Mouse (Mus musculus): Measurements from ENCODE around the gene Ltf. TPM values are rescaled to one million over a fixed set of nuclear protein-coding genes. Genes with fewer than 3 reads are reported as not detected.

The Ltf gene
- total RNA-seq (2021): not detected
- long read RNA-seq, experiment 1: 0 reads
- long read RNA-seq, experiment 2: 0 reads

- no peak for DNase-seq
- intact Hi-C loops (cut with DNase I): no loop called here
Measured at GRCm38 (mm10) chr9:111019022-111019421, at the start of gene Ltf. Gene Ltf (plus strand): TSS chr9:111019271.

DNA sequence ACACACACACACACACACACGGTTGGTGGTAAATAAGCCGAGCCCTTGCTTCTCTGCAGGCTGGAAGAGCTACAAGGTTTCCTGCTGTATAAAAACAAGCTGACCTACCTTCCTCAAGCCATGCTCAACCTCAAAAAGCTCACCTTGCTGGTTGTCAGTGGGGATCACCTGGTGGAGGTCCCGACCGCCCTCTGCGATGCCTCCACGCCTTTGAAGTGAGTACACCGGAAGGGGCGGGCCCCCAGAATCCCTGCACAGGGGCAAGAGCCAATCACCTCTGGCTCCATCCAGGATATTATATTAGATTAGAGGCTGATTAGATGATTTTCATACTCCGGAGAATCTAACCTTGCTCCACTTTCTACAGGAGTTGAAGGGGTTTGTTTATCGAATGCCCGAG lies 39.7 kb upstream of the Ltf start:
- intact Hi-C loops (cut with DNase I): no loop called here
- DNase-seq: no peak

- intact Hi-C loops (cut with DNase I): no loop called here
- no peak for DNase-seq
Measured at GRCm38 (mm10) chr9:110982351-110982750, 36.7 kb upstream of the Ltf start.

GRCm38 (mm10) chr9:110984096-110984495 lies 35.0 kb upstream of the Ltf start:
- intact Hi-C loops (cut with DNase I): no loop called here
- DNase-seq: no peak

DNA sequence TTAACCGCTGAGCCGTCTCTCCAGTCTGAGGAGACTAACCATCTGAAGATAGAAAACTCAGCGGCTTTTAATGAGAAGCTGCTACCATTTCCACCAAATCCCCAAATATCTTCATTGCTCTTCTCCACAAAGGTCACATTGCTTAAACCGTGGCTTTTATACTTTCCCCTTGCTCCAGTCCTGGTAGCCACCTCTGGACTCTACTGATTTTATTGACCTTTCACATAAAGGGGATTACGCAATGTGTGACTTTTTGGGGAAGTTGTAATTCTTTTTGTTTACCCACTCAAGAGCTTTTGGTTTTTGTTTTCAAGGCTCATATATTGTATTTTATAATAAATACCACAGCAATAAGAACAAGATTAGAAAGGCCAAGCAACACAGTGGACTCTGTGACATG lies 33.5 kb upstream of the Ltf start:
- DNase-seq: no peak

GRCm38 (mm10) chr9:110985951-110986350 lies 33.1 kb upstream of the Ltf start:
- intact Hi-C loops (cut with DNase I): no loop called here
- no peak for DNase-seq

More for the DNA sequence above, 33.5 kb upstream of the Ltf start:
- intact Hi-C loops (cut with DNase I): no loop called here

- DNase-seq: no peak
- intact Hi-C loops (cut with DNase I): no loop called here
Measured at GRCm38 (mm10) chr9:110987331-110987730, 31.7 kb upstream of the Ltf start.

DNA sequence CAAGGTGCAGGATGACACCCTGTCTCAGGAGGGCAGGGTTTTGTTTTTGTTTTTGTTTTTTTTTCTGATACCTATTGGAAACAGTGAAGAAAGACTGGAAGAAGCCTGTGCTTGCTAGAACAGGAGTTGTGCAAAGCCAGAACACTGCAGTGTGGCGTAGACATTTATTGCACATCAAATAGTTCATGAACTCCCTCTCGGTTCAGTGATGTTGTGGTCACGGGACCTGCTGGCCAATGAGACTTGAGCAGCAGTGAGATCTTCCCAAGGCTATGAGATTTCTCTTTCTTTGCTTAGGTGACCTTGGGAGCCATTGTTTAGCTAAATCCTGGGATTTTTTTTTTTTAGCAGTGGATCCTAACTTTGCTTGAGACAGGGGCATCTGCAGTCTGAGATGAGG lies 31.0 kb upstream of the Ltf start:
- DNase-seq: no peak
- intact Hi-C loops (cut with DNase I): no loop called here

GRCm38 (mm10) chr9:110989141-110989540 lies 29.9 kb upstream of the Ltf start:
- DNase-seq: no peak
- intact Hi-C loops (cut with DNase I): no loop called here

DNA sequence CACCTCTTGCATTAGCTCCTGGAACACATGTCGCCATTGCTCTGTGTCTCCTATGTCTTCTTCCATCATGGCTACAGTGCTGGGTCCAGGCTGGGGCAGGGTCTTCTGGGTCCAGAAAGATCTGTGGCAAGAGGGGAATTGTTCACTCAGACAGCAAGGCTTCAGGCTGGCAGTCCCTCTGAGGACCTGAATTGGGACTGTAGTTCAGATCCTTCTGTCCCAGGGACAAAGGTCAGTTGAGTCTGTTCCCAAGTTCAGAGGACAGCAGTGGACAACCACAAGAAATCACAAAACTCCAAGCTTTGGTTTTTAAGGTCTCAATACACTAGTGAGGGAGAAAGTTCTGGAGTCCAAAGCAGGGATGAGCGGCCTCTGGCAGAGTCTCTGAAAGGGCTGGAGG lies 29.5 kb upstream of the Ltf start:
- DNase-seq: no peak
- intact Hi-C loops (cut with DNase I): no loop called here

DNA sequence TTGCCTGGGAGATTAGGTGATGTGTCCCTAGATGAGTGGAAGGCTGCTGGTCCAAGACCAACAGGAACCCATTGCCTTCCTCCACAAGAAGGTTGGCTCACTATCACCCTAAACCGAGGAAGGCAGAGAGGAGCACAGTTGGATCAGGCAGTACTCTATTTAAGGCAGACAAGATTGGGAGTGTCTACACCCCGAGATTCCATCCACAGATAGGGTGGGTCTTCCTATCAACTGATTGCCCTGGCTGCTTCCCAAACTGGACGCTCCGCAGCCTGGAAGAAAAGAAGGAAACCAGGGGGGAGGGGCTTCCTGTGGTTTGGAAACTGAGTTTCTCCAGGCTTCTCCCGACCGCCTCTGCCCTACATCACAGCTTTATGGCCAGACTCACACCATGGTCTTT lies 28.9 kb upstream of the Ltf start, which contains the start of gene Rtp3:
Rtp3 (minus strand) TSS at position 380 of the 400 bp plus-strand sequence.
- DNase-seq: peak in 1 of 2 experiments; percentile 22
- intact Hi-C loops (cut with DNase I): no loop called here

DNA sequence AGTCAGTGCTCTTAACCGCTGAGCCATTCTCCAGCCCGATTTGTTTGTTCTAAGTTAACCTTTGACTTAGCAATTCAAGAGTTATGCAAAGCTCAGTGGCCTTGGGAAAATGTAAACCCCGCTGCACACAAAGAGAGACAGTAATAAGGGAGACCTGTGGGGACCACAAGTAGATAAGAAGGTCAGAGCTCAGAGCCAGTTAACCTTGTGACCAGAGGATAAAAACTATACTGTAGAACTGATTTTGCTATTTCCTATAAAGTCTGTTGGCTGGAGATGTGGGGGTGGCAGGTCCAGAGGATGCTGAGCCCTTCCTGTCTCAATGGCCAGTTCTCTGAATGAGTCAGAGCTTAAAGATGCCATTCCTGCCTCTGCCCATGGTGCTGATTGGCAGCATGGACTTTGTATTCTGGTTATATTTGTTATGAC lies 25.8 kb upstream of the Ltf start:
- no peak for DNase-seq
- intact Hi-C loops (cut with DNase I): no loop called here

GRCm38 (mm10) chr9:110994716-110995172 lies 24.3 kb upstream of the Ltf start:
- DNase-seq: peak; percentile 36 to 60
- intact Hi-C loops (cut with DNase I): loop anchor here (5.0 kb wide), 1 partner anchor 72 kb away; no protein-coding TSS in a partner anchor

GRCm38 (mm10) chr9:110997245-110997644 lies 21.8 kb upstream of the Ltf start:
- intact Hi-C loops (cut with DNase I): loop anchor here (1.0 to 5.0 kb wide), 2 partner anchors 75 kb away; no protein-coding TSS in a partner anchor
- DNase-seq: peak; percentile 33 to 67

GRCm38 (mm10) chr9:110999056-110999455 lies 20.0 kb upstream of the Ltf start:
- no peak for DNase-seq
- intact Hi-C loops (cut with DNase I): loop anchor here (5.0 kb wide), 1 partner anchor 77 kb away; no protein-coding TSS in a partner anchor

DNA sequence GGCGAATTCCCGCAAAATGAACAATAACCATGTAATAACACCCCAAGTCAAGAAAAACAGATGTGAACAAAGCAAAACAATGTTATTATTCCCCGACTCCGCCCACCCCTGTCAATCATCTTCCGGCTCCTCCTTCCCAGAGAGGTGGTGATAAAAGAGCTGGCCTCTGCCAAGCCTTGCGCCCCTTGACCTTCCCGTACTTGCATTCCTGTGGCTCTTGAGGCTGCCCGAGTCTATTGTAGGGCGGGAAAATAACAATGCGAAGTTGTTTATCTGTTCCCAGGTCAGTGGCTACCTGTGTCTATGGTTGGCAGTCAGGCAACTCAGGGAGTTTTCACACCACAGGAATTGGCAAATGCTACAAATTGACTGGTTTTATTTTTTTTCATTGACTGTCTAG lies 19.2 kb upstream of the Ltf start:
- intact Hi-C loops (cut with DNase I): loop anchor here (5.0 kb wide), 1 partner anchor 78 kb away; no protein-coding TSS in a partner anchor
- no peak for DNase-seq

- DNase-seq: no peak
- intact Hi-C loops (cut with DNase I): no loop called here
Measured at GRCm38 (mm10) chr9:111001621-111002020, 17.4 kb upstream of the Ltf start.

DNA sequence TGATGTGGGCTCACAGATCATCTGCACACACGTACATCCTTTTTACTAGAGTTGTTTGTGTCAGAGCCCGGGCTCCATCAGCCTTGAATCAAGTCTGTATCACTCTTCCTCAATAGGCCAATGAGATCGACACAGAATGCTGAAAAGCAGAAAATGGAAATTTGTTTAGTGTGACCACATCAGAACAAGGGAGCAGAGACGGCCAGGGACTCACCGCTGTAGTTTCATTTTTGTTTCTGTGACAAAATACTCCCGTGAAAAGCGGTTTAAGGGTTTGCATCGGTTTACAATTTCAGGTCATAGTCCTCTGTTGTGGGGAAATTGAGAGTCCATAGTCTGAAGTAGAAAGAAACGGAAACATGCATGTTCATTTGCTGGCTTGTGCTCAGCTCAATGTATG lies 15.8 kb upstream of the Ltf start:
- no peak for DNase-seq
- intact Hi-C loops (cut with DNase I): no loop called here

DNA sequence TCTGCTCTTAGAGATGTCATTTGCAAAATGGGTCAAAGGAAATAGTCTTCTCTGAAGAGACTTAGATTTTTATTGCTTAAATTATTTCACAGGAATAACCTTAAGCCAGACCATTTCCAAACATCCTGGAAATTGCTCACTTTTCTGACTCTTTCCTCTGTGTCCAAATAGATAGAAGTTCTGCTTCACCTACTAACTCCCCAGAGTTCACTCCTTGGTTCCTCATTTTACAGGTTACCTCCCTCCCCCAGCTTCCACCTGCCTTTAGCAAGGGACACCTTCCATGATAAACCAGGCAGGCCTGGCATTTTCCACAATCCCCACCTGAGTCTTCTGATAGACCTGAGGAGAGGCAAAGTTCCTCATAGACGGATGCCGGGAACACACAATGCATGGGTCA lies 12.5 kb upstream of the Ltf start:
- intact Hi-C loops (cut with DNase I): no loop called here
- no peak for DNase-seq

DNA sequence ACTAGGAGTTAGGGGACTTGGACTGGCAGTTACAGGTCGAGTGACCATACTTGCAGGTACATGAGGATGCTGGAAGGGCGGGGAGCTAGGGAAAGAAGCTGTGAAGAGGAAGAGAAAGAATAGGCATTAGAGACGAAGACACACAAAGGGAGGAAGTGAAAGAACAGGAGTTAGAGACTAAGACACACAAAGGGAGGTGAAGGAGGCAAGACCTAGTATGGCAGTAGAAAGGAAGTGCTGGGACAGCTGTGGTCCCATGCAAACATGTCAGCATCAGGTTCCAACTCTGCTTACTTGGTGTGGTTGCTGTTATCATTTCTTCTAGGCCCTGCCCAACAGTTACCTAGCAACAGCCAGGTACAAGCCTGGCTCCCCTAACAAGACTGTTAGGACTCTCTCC lies 9.3 kb upstream of the Ltf start:
- intact Hi-C loops (cut with DNase I): no loop called here
- DNase-seq: no peak

DNA sequence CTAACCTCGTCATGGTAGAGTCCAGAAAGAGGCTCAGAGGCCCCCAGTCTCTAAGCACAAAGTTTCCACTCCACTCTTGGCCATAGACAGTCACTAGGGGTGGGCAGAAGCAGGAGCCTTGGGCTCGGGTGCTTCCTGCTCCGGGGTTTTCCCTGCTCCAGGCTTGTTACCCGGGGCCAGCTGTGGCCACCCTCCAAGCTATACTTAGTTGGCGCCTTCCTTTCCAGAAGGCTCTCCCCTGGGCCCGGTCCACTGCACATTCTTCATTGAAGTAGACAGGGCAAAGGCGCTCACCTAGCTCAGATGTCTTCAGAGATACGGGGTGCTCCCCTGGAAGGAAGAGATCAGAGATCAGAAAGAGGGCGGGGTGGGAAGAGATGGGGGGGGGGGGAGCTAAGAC lies 7.5 kb upstream of the Ltf start:
- DNase-seq: no peak
- intact Hi-C loops (cut with DNase I): no loop called here

GRCm38 (mm10) chr9:111012041-111012440 lies 7.0 kb upstream of the Ltf start:
- DNase-seq: no peak
- intact Hi-C loops (cut with DNase I): no loop called here

- no peak for DNase-seq
- intact Hi-C loops (cut with DNase I): no loop called here
Measured at GRCm38 (mm10) chr9:111015658-111016057, 3.4 kb upstream of the Ltf start.

All from gastrocnemius, postnatal 36 days (tissue).